ENCODE assay signal across 8 mouse cellular contexts in the genomic region with DNA sequence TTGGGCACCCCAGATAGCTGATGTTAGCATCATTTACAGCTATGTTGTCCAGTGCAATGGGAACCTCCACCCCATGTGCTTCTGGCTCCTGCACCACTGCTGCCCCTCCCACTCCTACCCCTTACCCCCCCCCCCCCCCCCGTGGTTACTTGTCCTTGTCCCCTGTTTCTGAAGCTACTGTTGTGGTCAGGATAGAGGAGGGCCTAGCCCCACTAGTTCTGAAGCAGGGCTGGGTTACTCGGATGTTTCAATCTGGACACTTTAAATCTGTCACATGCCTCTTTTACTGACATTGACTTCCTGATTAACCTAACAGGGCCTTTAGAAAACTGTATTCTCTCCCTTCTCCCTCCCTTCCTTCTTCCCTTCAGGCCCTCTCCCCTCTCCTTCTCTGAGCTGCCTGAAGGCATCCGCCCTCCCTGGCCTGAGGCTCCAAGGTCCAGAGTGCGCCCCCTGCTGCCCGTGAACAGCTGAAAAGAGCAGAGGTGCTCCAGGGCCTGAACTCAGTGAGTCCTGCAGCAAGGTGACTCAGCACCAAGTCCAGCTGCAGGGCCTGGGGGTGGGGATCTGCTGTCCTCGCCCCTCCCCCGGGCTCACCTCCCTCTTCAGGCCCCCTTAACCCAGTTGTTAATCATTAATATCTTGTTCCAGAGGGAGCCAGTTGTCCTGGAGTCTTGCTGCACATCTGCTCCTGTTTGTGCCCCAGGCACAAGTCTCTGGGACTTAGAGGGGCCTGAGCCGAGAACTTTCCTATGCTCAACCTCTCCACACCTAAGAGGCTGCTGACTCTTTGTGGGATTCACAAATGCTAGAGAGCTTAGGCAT. TPM values are rescaled to one million over a fixed set of nuclear protein-coding genes. Genes with fewer than 3 reads are reported as not detected.
DNase-seq lines count a peak whose midpoint lies in the region; ATAC-seq lines count a peak whose summit lies in the region.

No protein-coding gene starts in this region.

- no peak overlapping the region for H3K9ac ChIP-seq in limb, embryonic 12.5 days (replicated peaks)
- H3K9ac ChIP-seq in midbrain, embryonic 14.5 days (replicated peaks; ENCODE audit: low read length), result no peak overlapping the region

- no peaks in the 10 kb centered on the region for H3K9me3 ChIP-seq in embryonic facial prominence, embryonic 10.5 days
- no peaks in the 10 kb centered on the region for H3K9me3 ChIP-seq in limb, embryonic 12.5 days
- H3K9me3 ChIP-seq in midbrain, embryonic 14.5 days (ENCODE audit: control insufficient read depth, low read length), result no peaks in the 10 kb centered on the region

- ATAC-seq in limb, embryonic 12.5 days (ENCODE audit: insufficient number of reproducible peaks, insufficient read depth, low FRiP score, low TSS enrichment, low read depth), result peak; percentile 82
- peak; percentile 64; the same call in 1 of the 2 replicates for ATAC-seq in midbrain, embryonic 14.5 days (ENCODE audit: low FRiP score, low TSS enrichment)

- no peak overlapping the region for H3K4me2 ChIP-seq in limb, embryonic 12.5 days
- H3K4me2 ChIP-seq in midbrain, embryonic 14.5 days (ENCODE audit: low read length), result no peak overlapping the region

- H3K4me3 ChIP-seq in embryonic facial prominence, embryonic 10.5 days, result no peak overlapping the region
- H3K4me3 ChIP-seq in limb, embryonic 12.5 days (replicated peaks), result no peak overlapping the region
- no peak overlapping the region for H3K4me3 ChIP-seq in midbrain, embryonic 14.5 days (replicated peaks; ENCODE audit: low read depth, low read length)

- peaks cover 12% of the 10 kb centered on the region; the same call in 1 of the 2 replicates for H3K4me1 ChIP-seq in embryonic facial prominence, embryonic 10.5 days
- H3K4me1 ChIP-seq in limb, embryonic 12.5 days (replicated peaks), result no peaks in the 10 kb centered on the region; the same call in 1 of the 2 replicates
- H3K4me1 ChIP-seq in midbrain, embryonic 14.5 days (ENCODE audit: control insufficient read depth, insufficient read depth, low read length), result no peaks in the 10 kb centered on the region

- 24% methylated on average over 8 of the region's 8 CpGs for WGBS in embryonic facial prominence, embryonic 10.5 days
- 23% methylated on average over 8 of the region's 8 CpGs for WGBS in limb, embryonic 12.5 days
- 21% methylated on average over 8 of the region's 8 CpGs for WGBS in midbrain, embryonic 14.5 days

- DNase-seq in 3134 (ENCODE audit: extremely low read depth, insufficient read length, low spot score), result peak; percentile 89
- DNase-seq in adrenal gland, postnatal 10 days, result peak; percentile 93
- DNase-seq in embryonic facial prominence, embryonic 10.5 days (ENCODE audit: low spot score), result peak; percentile 83
- peak; percentile 86 for DNase-seq in heart, adult 8-10 months (ENCODE audit: low spot score)
- DNase-seq in kidney, adult 8-10 months, result peak; percentile 92 to 94
- peak; percentile 83 for DNase-seq in midbrain, embryonic 14.5 days
- peak; percentile 69 to 87 for DNase-seq in spleen, adult 18-20 months

- no peaks in the 10 kb centered on the region for H3K36me3 ChIP-seq in embryonic facial prominence, embryonic 10.5 days (replicated peaks)
- H3K36me3 ChIP-seq in limb, embryonic 12.5 days, result no peaks in the 10 kb centered on the region
- H3K36me3 ChIP-seq in midbrain, embryonic 14.5 days (ENCODE audit: control insufficient read depth, insufficient read depth, low read length), result no peaks in the 10 kb centered on the region

- no peak overlapping the region; the same call in 1 of the 2 replicates for H3K27ac ChIP-seq in embryonic facial prominence, embryonic 10.5 days (replicated peaks)
- 0 out of 2 replicates have a peak overlapping the region, but pooled peaks have one; percentile 5 for H3K27ac ChIP-seq in limb, embryonic 12.5 days
- H3K27ac ChIP-seq in midbrain, embryonic 14.5 days (replicated peaks; ENCODE audit: low read depth, low read length), result no peak overlapping the region

- no peaks in the 10 kb centered on the region for H3K27me3 ChIP-seq in embryonic facial prominence, embryonic 10.5 days (replicated peaks; ENCODE audit: low read depth, poor library complexity, severe bottlenecking)
- no peaks in the 10 kb centered on the region for H3K27me3 ChIP-seq in limb, embryonic 12.5 days
- no peaks in the 10 kb centered on the region for H3K27me3 ChIP-seq in midbrain, embryonic 14.5 days (ENCODE audit: control insufficient read depth, insufficient read depth, low read length)

RNA-seq across cellular contexts. Expression of gene Rd3, which starts 13.0 kb away (rescaled TPM):
- total RNA-seq in adrenal gland, postnatal 10 days (2021), result under 1 TPM; 0.15 to 0.48 TPM
- 0.75 and 1.7 TPM in 2 replicates for polyA plus RNA-seq in embryonic facial prominence, embryonic 10.5 days (2016; fragmentation: Nextera tagmentation; extraction: Ambion mirVana)
- under 1 TPM; 0.06 to 0.14 (median 0.12) TPM for total RNA-seq in heart, adult 8-10 months (2022)
- polyA plus RNA-seq in limb, embryonic 12.5 days (2016; fragmentation: Nextera tagmentation; extraction: Ambion mirVana), result 0.12 and 0.49 TPM in 2 replicates
- polyA plus RNA-seq in midbrain, embryonic 14.5 days (2014; fragmentation: Nextera tagmentation; extraction: Ambion mirVana), result 1.6 and 2.4 TPM in 2 replicates

RNA-seq across cellular contexts. Expression of gene Slc30a1, which starts 57.6 kb away (rescaled TPM):
- total RNA-seq in adrenal gland, postnatal 10 days (2021), result 10 to 100 TPM; 16.6 to 21.0 TPM
- 1.5 and 1.8 TPM in 2 replicates for polyA plus RNA-seq in embryonic facial prominence, embryonic 10.5 days (2016; fragmentation: Nextera tagmentation; extraction: Ambion mirVana)
- 10 to 100 TPM; 16.2 to 19.5 (median 16.6) TPM for total RNA-seq in heart, adult 8-10 months (2022)
- polyA plus RNA-seq in limb, embryonic 12.5 days (2016; fragmentation: Nextera tagmentation; extraction: Ambion mirVana), result 2.8 and 3.4 TPM in 2 replicates
- polyA plus RNA-seq in midbrain, embryonic 14.5 days (2014; fragmentation: Nextera tagmentation; extraction: Ambion mirVana), result 2.3 and 2.9 TPM in 2 replicates
